Mouse (Mus musculus) ES-CJ7 (cell line): Measurements from ENCODE around the gene Btaf1.
"Not testable (repeated sequence)": the region's sequence is repeated elsewhere in the genome, so short reads cannot be mapped to it uniquely, and the experiment has no call there.

Source experiments
- DNase-seq: peaks from one replicate; pipeline ENCODE4 v3.0.0; 2011; ENCODE audit warnings: low read depth, low spot score

Gene Btaf1

GRCm38 (mm10) chr19:36922015-36922414 is 3.9 kb upstream of the Btaf1 start:
- DNase-seq: peak; percentile 45

- no peak for DNase-seq
These were observed 2.9 kb upstream of the Btaf1 start for GRCm38 (mm10) chr19:36922936-36923335.

- DNase-seq: no peak
These were observed 816 bp downstream of the Btaf1 start for GRCm38 (mm10) chr19:36926553-36927236.

GRCm38 (mm10) chr19:36927800-36928361 is 2.0 kb downstream of the Btaf1 start:
- DNase-seq: no peak

GRCm38 (mm10) chr19:36929816-36930215 is 3.9 kb downstream of the Btaf1 start:
- no peak for DNase-seq

- no peak for DNase-seq
These were observed 6.2 kb downstream of the Btaf1 start for GRCm38 (mm10) chr19:36932097-36932496.

GRCm38 (mm10) chr19:36932613-36933012 is 6.7 kb downstream of the Btaf1 start:
- DNase-seq: no peak

GRCm38 (mm10) chr19:36936285-36936684 is 10.4 kb downstream of the Btaf1 start:
- DNase-seq: no peak

GRCm38 (mm10) chr19:36938008-36938407 is 12.1 kb downstream of the Btaf1 start:
- DNase-seq: no peak

- DNase-seq: no peak
These were observed 14.2 kb downstream of the Btaf1 start for GRCm38 (mm10) chr19:36940064-36940463.

- DNase-seq: no peak
These were observed 27.8 kb downstream of the Btaf1 start for GRCm38 (mm10) chr19:36953637-36954206.

GRCm38 (mm10) chr19:36958331-36958730 is 32.5 kb downstream of the Btaf1 start:
- no peak for DNase-seq

GRCm38 (mm10) chr19:36961320-36961719 is 35.4 kb downstream of the Btaf1 start:
- no peak for DNase-seq

- not testable (repeated sequence) for DNase-seq
These were observed 36.8 kb downstream of the Btaf1 start for GRCm38 (mm10) chr19:36962544-36963260.

- DNase-seq: no peak
These were observed 78.7 kb downstream of the Btaf1 start for GRCm38 (mm10) chr19:37004557-37004956.

GRCm38 (mm10) chr19:37009878-37010281 is 84.0 kb downstream of the Btaf1 start:
- DNase-seq: no peak

- DNase-seq: peak; percentile 85
These were observed 87.6 kb downstream of the Btaf1 start for GRCm38 (mm10) chr19:37013461-37013860.

- no peak for DNase-seq
These were observed 88.5 kb downstream of the Btaf1 start for GRCm38 (mm10) chr19:37014173-37014939.

- DNase-seq: no peak
These were observed 91.0 kb downstream of the Btaf1 start for GRCm38 (mm10) chr19:37016890-37017289.

- DNase-seq: peak; percentile 95
These were observed 92.5 kb downstream of the Btaf1 start for GRCm38 (mm10) chr19:37018411-37018810.

- peak; percentile 55 for DNase-seq
These were observed 93.1 kb downstream of the Btaf1 start for GRCm38 (mm10) chr19:37018931-37019330.

- DNase-seq: no peak
These were observed 94.7 kb downstream of the Btaf1 start for GRCm38 (mm10) chr19:37020531-37020930.
